Mouse (Mus musculus) midbrain, postnatal 0 days (tissue): ENCODE data around the gene Ascl2. TPM values are rescaled to one million over a fixed set of nuclear protein-coding genes. Genes with fewer than 3 reads are reported as not detected.

Experiments
- ATAC-seq: fragments of 200-750 bp; cut with Nextera tagmentation; 2 replicates; pipeline ENCODE4 v1.8.0; 2017; ENCODE audit warnings: moderate number of reproducible peaks, mild to moderate bottlenecking, moderate TSS enrichment, moderate library complexity; ENCODE audit not compliant: low FRiP score
- DNase-seq: peaks from one replicate; pipeline ENCODE4 v3.0.0-alpha.2; 2015; ENCODE audit warnings: low spot score
- H3K27ac ChIP-seq: fragments of 300-500 bp; sonication (generic); 2 replicates; pipeline ENCODE4 v1.5.1; 2014; ENCODE audit warnings: low read depth, mild to moderate bottlenecking, low read length, mixed read lengths
- H3K27me3 ChIP-seq: fragments of 300-500 bp; sonication (generic); 2 replicates; pipeline ENCODE4 v1.6.1; 2014; ENCODE audit warnings: low read length, control low read depth, mixed read lengths; ENCODE audit not compliant: insufficient read depth
- H3K36me3 ChIP-seq: fragments of 300-500 bp; sonication (generic); 2 replicates; pipeline ENCODE4 v1.6.1; 2014; ENCODE audit warnings: low read length, control low read depth, mixed read lengths; ENCODE audit not compliant: insufficient read depth
- H3K4me1 ChIP-seq: fragments of 300-500 bp; sonication (generic); 2 replicates; pipeline ENCODE4 v1.6.1; 2014; ENCODE audit warnings: mild to moderate bottlenecking, control low read depth, antibody characterized with exemption, low read length, mixed read lengths; ENCODE audit not compliant: insufficient read depth
- H3K4me2 ChIP-seq: fragments of 300-500 bp; sonication (generic); 2 replicates; pipeline ENCODE4 v1.6.1; 2014; ENCODE audit warnings: low read depth, mild to moderate bottlenecking, low read length, mixed read lengths; ENCODE audit not compliant: poor library complexity, severe bottlenecking
- H3K4me3 ChIP-seq: fragments of 300-500 bp; sonication (generic); 2 replicates; pipeline ENCODE4 v1.5.1; 2014; ENCODE audit warnings: low read depth, mild to moderate bottlenecking, low read length, moderate library complexity
- H3K9ac ChIP-seq: fragments of 300-500 bp; sonication (generic); replicated peaks from 2 replicates; pipeline ENCODE4 v1.6.1; 2014; ENCODE audit warnings: mild to moderate bottlenecking, low read length, moderate library complexity, mixed read lengths; ENCODE audit not compliant: poor library complexity, severe bottlenecking
- H3K9me3 ChIP-seq: fragments of 300-500 bp; sonication (generic); 2 replicates; pipeline ENCODE4 v1.6.1; 2016; ENCODE audit warnings: low read length, control low read depth
- CTCF ChIP-seq: IDR thresholded peaks from 2 replicates; pipeline ENCODE4 v1.5.1; 2016; ENCODE audit warnings: antibody characterized with exemption, mild to moderate bottlenecking
- WGBS: fragments of 180-500 bp; shearing (Covaris S2); extraction: QIAGEN DNeasy Blood & Tissue Kit; methylation state at CpG from one replicate; pipeline ENCODE4 v1.1.7; 2014; 5-methylcytosine and 5-hydroxymethylcytosine counted together
- polyA plus RNA-seq: library from polyadenylated mRNA; unstranded; fragments of >200 nt; fragmentation: Nextera tagmentation; extraction: Ambion mirVana; gene quantifications from 2 replicates; pipeline ENCODE4 v1.2.1, GENCODE M21; 2015
- total RNA-seq: library from RNA; depleted of rRNA; stranded (reverse); fragments of >200 nt; gene quantifications from 2 replicates; pipeline ENCODE4 v1.2.3, GENCODE M21; 2014

Gene Ascl2
- total and polyA plus RNA-seq, 2 experiments from 2014 or later: 0.43 TPM; not detected in 1

GRCm38 (mm10) chr7:143008370-143008926 lies 39.4 kb upstream of the Ascl2 start:
- no peaks in the 10 kb centered on the region for H3K27me3 ChIP-seq
- no peak overlapping the region for H3K4me3 ChIP-seq
- H3K27ac ChIP-seq: peak overlapping the region; percentile 55; the same call in 1 of the 2 replicates
- H3K9me3 ChIP-seq: no peaks in the 10 kb centered on the region
- no peaks in the 10 kb centered on the region; the same call in 1 of the 2 replicates for H3K4me1 ChIP-seq
- DNase-seq (no peak), ATAC-seq (peak; percentile 9; the same call in 1 of the 2 replicates)
- H3K4me2 ChIP-seq: no peak overlapping the region
- no peaks in the 10 kb centered on the region for H3K36me3 ChIP-seq
- TF ChIP-seq CTCF: no peak
- H3K9ac ChIP-seq: no peak overlapping the region
- 65% methylated on average over 8 of the region's 8 CpGs for WGBS

GRCm38 (mm10) chr7:143007599-143008369 lies 38.7 kb upstream of the Ascl2 start:
- H3K27me3 ChIP-seq: no peaks in the 10 kb centered on the region
- DNase-seq: peak; percentile 91
- no peak overlapping the region for H3K9ac ChIP-seq
- WGBS: 44% methylated on average over 17 of the region's 17 CpGs
- no peaks in the 10 kb centered on the region for H3K36me3 ChIP-seq
- H3K4me2 ChIP-seq: no peak overlapping the region
- ATAC-seq: peak; percentile 77
- peak; percentile 83 for TF ChIP-seq CTCF
- H3K4me1 ChIP-seq: no peaks in the 10 kb centered on the region; the same call in 1 of the 2 replicates
- H3K9me3 ChIP-seq: no peaks in the 10 kb centered on the region
- H3K27ac ChIP-seq: peak overlapping the region; percentile 55; the same call in 1 of the 2 replicates
- H3K4me3 ChIP-seq: no peak overlapping the region

GRCm38 (mm10) chr7:143006756-143007598 lies 37.9 kb upstream of the Ascl2 start:
- no peaks in the 10 kb centered on the region; the same call in 1 of the 2 replicates for H3K4me1 ChIP-seq
- H3K9ac ChIP-seq: no peak overlapping the region
- 91% methylated on average over 8 of the region's 8 CpGs for WGBS
- no peak overlapping the region for H3K4me3 ChIP-seq
- H3K27me3 ChIP-seq: no peaks in the 10 kb centered on the region
- ATAC-seq (no peak), DNase-seq (no peak)
- no peak overlapping the region for H3K27ac ChIP-seq
- no peaks in the 10 kb centered on the region for H3K9me3 ChIP-seq
- no peak for TF ChIP-seq CTCF
- H3K36me3 ChIP-seq: no peaks in the 10 kb centered on the region
- no peak overlapping the region for H3K4me2 ChIP-seq

- no peak overlapping the region for H3K9ac ChIP-seq
- H3K4me1 ChIP-seq: no peaks in the 10 kb centered on the region
- H3K4me3 ChIP-seq: no peak overlapping the region
- 72% methylated on average over 2 of the region's 2 CpGs for WGBS
- ATAC-seq (no peak), DNase-seq (no peak)
- no peaks in the 10 kb centered on the region for H3K36me3 ChIP-seq
- no peaks in the 10 kb centered on the region for H3K27me3 ChIP-seq
- no peaks in the 10 kb centered on the region for H3K9me3 ChIP-seq
- H3K27ac ChIP-seq: no peak overlapping the region
- no peak for TF ChIP-seq CTCF
- no peak overlapping the region for H3K4me2 ChIP-seq
Observed at GRCm38 (mm10) chr7:143006097-143006755, 37.2 kb upstream of the Ascl2 start.

- DNase-seq (no peak), ATAC-seq (no peak)
- no peaks in the 10 kb centered on the region for H3K27me3 ChIP-seq
- H3K4me3 ChIP-seq: no peak overlapping the region
- H3K9ac ChIP-seq: no peak overlapping the region
- H3K9me3 ChIP-seq: no peaks in the 10 kb centered on the region
- no peaks in the 10 kb centered on the region for H3K4me1 ChIP-seq
- WGBS: 88% methylated on average over 6 of the region's 6 CpGs
- H3K4me2 ChIP-seq: no peak overlapping the region
- H3K36me3 ChIP-seq: no peaks in the 10 kb centered on the region
- TF ChIP-seq CTCF: no peak
- H3K27ac ChIP-seq: no peak overlapping the region
Observed at GRCm38 (mm10) chr7:143005344-143006096, 36.5 kb upstream of the Ascl2 start.
